Mouse (Mus musculus) embryonic facial prominence, embryonic 13.5 days (tissue): Measurements from ENCODE around the gene Aggf1. TPM values are rescaled to one million over a fixed set of nuclear protein-coding genes. Genes with fewer than 3 reads are reported as not detected.
A peak's percentile ranks its signal among the peaks of the same experiment; 100 is the strongest.

Experiments
- ATAC-seq: fragments of 200-750 bp; cut with Nextera tagmentation; 2 replicates; pipeline ENCODE4 v1.8.0; 2017; ENCODE audit warnings: low read depth; ENCODE audit not compliant: insufficient number of reproducible peaks, insufficient read depth, low FRiP score, low TSS enrichment
- H3K27ac ChIP-seq: fragments of 300-500 bp; sonication (generic); 2 replicates; pipeline ENCODE4 v1.5.1; 2015; ENCODE audit warnings: moderate library complexity, mild to moderate bottlenecking, inconsistent platforms
- H3K27me3 ChIP-seq: fragments of 300-500 bp; sonication (generic); 2 replicates; pipeline ENCODE4 v1.6.1; 2015; ENCODE audit warnings: mild to moderate bottlenecking, inconsistent platforms
- H3K36me3 ChIP-seq: fragments of 300-500 bp; sonication (generic); 2 replicates; pipeline ENCODE4 v1.6.1; 2015; ENCODE audit warnings: mild to moderate bottlenecking, inconsistent platforms
- H3K4me1 ChIP-seq: fragments of 300-500 bp; sonication (generic); 2 replicates; pipeline ENCODE4 v1.6.1; 2015; ENCODE audit warnings: inconsistent platforms
- H3K4me2 ChIP-seq: fragments of 300-500 bp; sonication (generic); 2 replicates; pipeline ENCODE4 v1.6.1; 2015; ENCODE audit warnings: moderate library complexity, mild to moderate bottlenecking, inconsistent platforms
- H3K4me3 ChIP-seq: fragments of 300-500 bp; sonication (generic); 2 replicates; pipeline ENCODE4 v1.5.1; 2015; ENCODE audit warnings: mild to moderate bottlenecking, inconsistent platforms
- H3K9ac ChIP-seq: fragments of 300-500 bp; sonication (generic); 2 replicates; pipeline ENCODE4 v1.6.1; 2015; ENCODE audit warnings: mild to moderate bottlenecking, inconsistent platforms
- H3K9me3 ChIP-seq: fragments of 300-500 bp; sonication (generic); 2 replicates; pipeline ENCODE4 v1.6.1; 2016; ENCODE audit warnings: inconsistent platforms
- WGBS: fragments of 180-500 bp; shearing (Covaris S2); methylation state at CpG from one replicate; pipeline ENCODE4 v1.1.7; 2015; ENCODE audit warnings: mixed read lengths; 5-methylcytosine and 5-hydroxymethylcytosine counted together
- polyA plus RNA-seq: library from polyadenylated mRNA; unstranded; fragments of >200 nt; fragmentation: Nextera tagmentation; extraction: Ambion mirVana; gene quantifications from 2 replicates; pipeline ENCODE4 v1.2.1, GENCODE M21; 2015

Aggf1 gene
- polyA plus RNA-seq, 1 experiment from 2014 or later = 37.2 TPM

GRCm38 (mm10) chr13:95330507-95330906 lies 44.6 kb downstream of the Aggf1 start:
- Histone ChIP-seq H3K36me3 (peaks cover 10% of the 10 kb centered on the region; the same call in 1 of the 2 replicates), H3K4me3 (no peak overlapping the region), H3K4me2 (no peak overlapping the region), H3K4me1 (peaks cover 30% of the 10 kb centered on the region), H3K27me3 (no peaks in the 10 kb centered on the region), H3K27ac (no peak overlapping the region), H3K9me3 (no peaks in the 10 kb centered on the region), H3K9ac (no peak overlapping the region)
- 56% methylated on average over 11 of the region's 11 CpGs for WGBS
- ATAC-seq = no peak

GRCm38 (mm10) chr13:95328767-95329166 lies 46.4 kb downstream of the Aggf1 start:
- Histone ChIP-seq H3K27me3 (no peaks in the 10 kb centered on the region), H3K4me1 (peaks cover 30% of the 10 kb centered on the region), H3K4me3 (no peak overlapping the region), H3K36me3 (peaks cover 8% of the 10 kb centered on the region; the same call in 1 of the 2 replicates), H3K4me2 (no peak overlapping the region), H3K9me3 (no peaks in the 10 kb centered on the region), H3K9ac (no peak overlapping the region), H3K27ac (no peak overlapping the region)
- ATAC-seq = no peak
- 82% methylated on average over 11 of the region's 11 CpGs for WGBS

GRCm38 (mm10) chr13:95327345-95327741 lies 47.8 kb downstream of the Aggf1 start:
- Histone ChIP-seq H3K9me3 (no peaks in the 10 kb centered on the region), H3K27me3 (no peaks in the 10 kb centered on the region), H3K36me3 (peaks cover 6% of the 10 kb centered on the region; the same call in 1 of the 2 replicates), H3K4me2 (peak overlapping the region; percentile 84), H3K9ac (peak overlapping the region; percentile 98), H3K4me1 (peaks cover 30% of the 10 kb centered on the region), H3K27ac (peak overlapping the region; percentile 99), H3K4me3 (peak overlapping the region; percentile 79)
- no peak for ATAC-seq
- WGBS = 3% methylated on average over 5 of the region's 5 CpGs

GRCm38 (mm10) chr13:95326611-95327344 lies 48.4 kb downstream of the Aggf1 start:
- Histone ChIP-seq H3K4me3 (peak overlapping the region; percentile 79), H3K36me3 (peaks cover 4% of the 10 kb centered on the region; the same call in 1 of the 2 replicates), H3K4me1 (peaks cover 30% of the 10 kb centered on the region), H3K27ac (peak overlapping the region; percentile 99), H3K27me3 (no peaks in the 10 kb centered on the region), H3K9me3 (no peaks in the 10 kb centered on the region), H3K9ac (peak overlapping the region; percentile 98), H3K4me2 (peak overlapping the region; percentile 84)
- WGBS = 4% methylated on average over 21 of the region's 21 CpGs
- no peak; the same call in 1 of the 2 replicates for ATAC-seq

- H3K27ac ChIP-seq = peak overlapping the region; percentile 99
Measured at GRCm38 (mm10) chr13:95325907-95326550, 49.1 kb downstream of the Aggf1 start.

GRCm38 (mm10) chr13:95325080-95325906 lies 49.9 kb downstream of the Aggf1 start:
- WGBS = under 1% methylated on average over 63 of the region's 63 CpGs
- ATAC-seq = peak; percentile 26; the same call in 1 of the 2 replicates

More at GRCm38 (mm10) chr13:95325907-95326550, 49.1 kb downstream of the Aggf1 start:
- peak overlapping the region; percentile 84 for H3K4me2 ChIP-seq
- no peaks in the 10 kb centered on the region for H3K27me3 ChIP-seq
- H3K4me1 ChIP-seq = peaks cover 30% of the 10 kb centered on the region
- peak overlapping the region; percentile 98 for H3K9ac ChIP-seq
- peaks cover 4% of the 10 kb centered on the region; the same call in 1 of the 2 replicates for H3K36me3 ChIP-seq
- 4% methylated on average over 5 of the region's 5 CpGs for WGBS
- no peak for ATAC-seq
- peak overlapping the region; percentile 79 for H3K4me3 ChIP-seq
- no peaks in the 10 kb centered on the region for H3K9me3 ChIP-seq

GRCm38 (mm10) chr13:95324626-95325079 lies 50.5 kb downstream of the Aggf1 start:
- ATAC-seq = no peak
- H3K4me1 ChIP-seq = peaks cover 33% of the 10 kb centered on the region
- WGBS = under 1% methylated on average over 22 of the region's 22 CpGs

More at GRCm38 (mm10) chr13:95325080-95325906, 49.9 kb downstream of the Aggf1 start:
- Histone ChIP-seq H3K27me3 (no peaks in the 10 kb centered on the region), H3K4me1 (peaks cover 30% of the 10 kb centered on the region), H3K4me2 (peak overlapping the region; percentile 84), H3K36me3 (peaks cover 4% of the 10 kb centered on the region; the same call in 1 of the 2 replicates), H3K9ac (peak overlapping the region; percentile 98), H3K9me3 (no peaks in the 10 kb centered on the region), H3K4me3 (peak overlapping the region; percentile 79), H3K27ac (peak overlapping the region; percentile 99)

GRCm38 (mm10) chr13:95323950-95324625 lies 51.1 kb downstream of the Aggf1 start:
- H3K4me1 ChIP-seq = peaks cover 35% of the 10 kb centered on the region
- WGBS = 24% methylated on average over 15 of the region's 15 CpGs
- H3K4me2 ChIP-seq = peak overlapping the region; percentile 84
- peak overlapping the region; percentile 99 for H3K27ac ChIP-seq
- peaks cover 4% of the 10 kb centered on the region; the same call in 1 of the 2 replicates for H3K36me3 ChIP-seq
- 0 out of 2 replicates have a peak, but pooled peaks have one; percentile 63 for ATAC-seq
- no peaks in the 10 kb centered on the region for H3K9me3 ChIP-seq
- H3K9ac ChIP-seq = peak overlapping the region; percentile 98
- peak overlapping the region; percentile 79 for H3K4me3 ChIP-seq
- no peaks in the 10 kb centered on the region for H3K27me3 ChIP-seq

More at GRCm38 (mm10) chr13:95324626-95325079, 50.5 kb downstream of the Aggf1 start:
- peak overlapping the region; percentile 98 for H3K9ac ChIP-seq
- no peaks in the 10 kb centered on the region for H3K27me3 ChIP-seq
- H3K36me3 ChIP-seq = peaks cover 4% of the 10 kb centered on the region; the same call in 1 of the 2 replicates
- peak overlapping the region; percentile 79 for H3K4me3 ChIP-seq
- H3K4me2 ChIP-seq = peak overlapping the region; percentile 84
- H3K9me3 ChIP-seq = no peaks in the 10 kb centered on the region
- peak overlapping the region; percentile 99 for H3K27ac ChIP-seq

GRCm38 (mm10) chr13:95323400-95323799 lies 51.8 kb downstream of the Aggf1 start, which contains the start of gene Zbed3:
Zbed3 (plus strand) TSS chr13:95323612.
- Histone ChIP-seq H3K27ac (peak within 1 kb of the TSS; percentile 99), H3K4me1 (peaks cover 30% of the 10 kb centered on the region), H3K4me2 (peak within 1 kb of the TSS; percentile 84), H3K4me3 (peak within 1 kb of the TSS; percentile 79), H3K9me3 (no peaks in the 10 kb centered on the region), H3K9ac (peak within 1 kb of the TSS; percentile 98), H3K27me3 (no peaks in the 10 kb centered on the region), H3K36me3 (no peaks in the 10 kb centered on the region)
- no peak for ATAC-seq
- WGBS = 91% methylated on average over 6 of the region's 6 CpGs

- Histone ChIP-seq H3K4me3 (no peak overlapping the region), H3K4me2 (no peak overlapping the region), H3K27me3 (no peaks in the 10 kb centered on the region), H3K27ac (peak overlapping the region; percentile 14; the same call in 1 of the 2 replicates), H3K9ac (no peak overlapping the region), H3K36me3 (no peaks in the 10 kb centered on the region), H3K9me3 (no peaks in the 10 kb centered on the region), H3K4me1 (peaks cover 17% of the 10 kb centered on the region)
- no peak for ATAC-seq
- 19% methylated on average over 4 of the region's 4 CpGs for WGBS
Measured at GRCm38 (mm10) chr13:95320451-95320850, 54.7 kb downstream of the Aggf1 start.
